In the genomic region with DNA sequence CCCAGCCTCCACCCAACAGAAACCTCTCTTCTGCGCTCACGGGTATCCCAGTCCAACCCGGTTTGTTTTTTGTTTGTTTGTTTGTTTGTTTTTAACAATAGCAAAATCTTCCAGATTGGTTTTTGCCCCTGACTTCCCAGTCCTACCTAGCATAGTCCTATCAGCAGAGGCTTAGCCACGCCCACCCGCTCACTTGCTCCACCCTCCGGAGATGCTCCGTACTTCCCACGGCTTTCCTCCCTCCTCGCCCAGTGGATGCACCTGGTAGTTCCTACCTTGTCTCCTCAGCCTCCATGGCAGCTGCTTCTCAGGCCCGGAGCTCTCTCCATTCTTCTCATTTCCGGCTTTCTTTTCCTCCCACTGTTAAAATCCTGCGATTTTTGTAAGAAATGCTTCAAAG, we compare ENCODE assay signal across 8 mouse cellular contexts. TPM values are rescaled to one million over a fixed set of nuclear protein-coding genes. Genes with fewer than 3 reads are reported as not detected.
DNase-seq lines count a peak whose midpoint lies in the region; ATAC-seq lines count a peak whose summit lies in the region.
"Had no signal": no experiment of that assay in that cellular context is flagged by ENCODE, and none has a peak within 500 bp of the region (broad histone marks: within the 10 kb centered on the region; RNA-seq: fewer than 3 reads in every experiment).

No protein-coding gene starts in this region.

- H3K36me3 ChIP-seq in hindbrain, embryonic 11.5 days (ENCODE audit: control insufficient read depth, insufficient read depth, low read length), result no peaks in the 10 kb centered on the region
- H3K36me3 ChIP-seq in hindbrain, embryonic 14.5 days (replicated peaks; ENCODE audit: control insufficient read depth, insufficient read depth), result no peaks in the 10 kb centered on the region
- no peaks in the 10 kb centered on the region for H3K36me3 ChIP-seq in neural tube, embryonic 11.5 days (ENCODE audit: control insufficient read depth, insufficient read depth, low read length)

- 18% methylated on average over 12 of the region's 12 CpGs for WGBS in hindbrain, embryonic 11.5 days
- 23% methylated on average over 12 of the region's 12 CpGs for WGBS in hindbrain, embryonic 14.5 days
- 24% methylated on average over 12 of the region's 12 CpGs for WGBS in neural tube, embryonic 11.5 days

- H3K27me3 ChIP-seq in hindbrain, embryonic 11.5 days (ENCODE audit: control insufficient read depth, insufficient read depth, low read length), result no peaks in the 10 kb centered on the region
- H3K27me3 ChIP-seq in hindbrain, embryonic 14.5 days (ENCODE audit: control insufficient read depth, insufficient read depth, low read length), result no peaks in the 10 kb centered on the region
- no peaks in the 10 kb centered on the region for H3K27me3 ChIP-seq in neural tube, embryonic 11.5 days (ENCODE audit: control insufficient read depth, insufficient read depth, low read length)

- H3K4me3 ChIP-seq in hindbrain, embryonic 11.5 days (ENCODE audit: low read depth, low read length), result no peak overlapping the region
- H3K4me3 ChIP-seq in hindbrain, embryonic 14.5 days (replicated peaks; ENCODE audit: low read length), result no peak overlapping the region
- H3K4me3 ChIP-seq in neural tube, embryonic 11.5 days (ENCODE audit: low read depth, low read length), result no peak overlapping the region

- DNase-seq in hindbrain, embryonic 11.5 days (ENCODE audit: low spot score), result peak; percentile 72
- DNase-seq in hindbrain, embryonic 14.5 days (ENCODE audit: low spot score), result no peak
- DNase-seq in ES-CJ7 (ENCODE audit: low read depth, low spot score) (peak; percentile 93), MN1 (ENCODE audit: low spot score) (no peak)
- DNase-seq in c-Kit-positive CD71-negative TER-119-negative erythroid progenitor cells, embryonic 14.5 days (ENCODE audit: low read depth), result peak; percentile 23
- peak; percentile 64 for DNase-seq in kidney, postnatal 10 days
- DNase-seq in neural tube, embryonic 11.5 days (ENCODE audit: low spot score), result peak; percentile 65

- H3K4me2 ChIP-seq in hindbrain, embryonic 11.5 days (replicated peaks; ENCODE audit: low read depth, low read length), result no peak overlapping the region
- no peak overlapping the region for H3K4me2 ChIP-seq in hindbrain, embryonic 14.5 days (replicated peaks)
- no peak overlapping the region for H3K4me2 ChIP-seq in neural tube, embryonic 11.5 days (ENCODE audit: low read depth)

- ATAC-seq in hindbrain, embryonic 11.5 days (ENCODE audit: low FRiP score), result no peak
- ATAC-seq in hindbrain, embryonic 14.5 days (ENCODE audit: low FRiP score), result no peak
- no peak for ATAC-seq in neural tube, embryonic 11.5 days (ENCODE audit: insufficient read depth, low FRiP score, low TSS enrichment)

- H3K4me1 ChIP-seq in hindbrain, embryonic 11.5 days (replicated peaks; ENCODE audit: control insufficient read depth, insufficient read depth, low read length), result peaks cover 2% of the 10 kb centered on the region; the same call in 1 of the 2 replicates
- H3K4me1 ChIP-seq in hindbrain, embryonic 14.5 days (replicated peaks; ENCODE audit: control insufficient read depth, insufficient read depth, low read length), result no peaks in the 10 kb centered on the region
- H3K4me1 ChIP-seq in neural tube, embryonic 11.5 days (ENCODE audit: control insufficient read depth, insufficient read depth, low read length), result no peaks in the 10 kb centered on the region

- H3K27ac ChIP-seq in hindbrain, embryonic 11.5 days (ENCODE audit: low read depth, low read length), result no peak overlapping the region
- H3K27ac ChIP-seq in hindbrain, embryonic 14.5 days, result no peak overlapping the region
- no peak overlapping the region for H3K27ac ChIP-seq in neural tube, embryonic 11.5 days (ENCODE audit: low read depth, low read length)

- no peak overlapping the region for H3K9ac ChIP-seq in hindbrain, embryonic 11.5 days (ENCODE audit: low read depth, low read length)
- no peak overlapping the region for H3K9ac ChIP-seq in hindbrain, embryonic 14.5 days
- H3K9ac ChIP-seq in neural tube, embryonic 11.5 days (ENCODE audit: low read length), result no peak overlapping the region

- H3K9me3 ChIP-seq in hindbrain, embryonic 11.5 days (ENCODE audit: control insufficient read depth, low read length), result no peaks in the 10 kb centered on the region
- H3K9me3 ChIP-seq in hindbrain, embryonic 14.5 days (ENCODE audit: control insufficient read depth, low read length), result no peaks in the 10 kb centered on the region
- H3K9me3 ChIP-seq in neural tube, embryonic 11.5 days (ENCODE audit: control insufficient read depth, low read length), result no peaks in the 10 kb centered on the region

RNA-seq across cellular contexts. Expression of a gene that starts 4.0 kb away (rescaled TPM):
- not detected in 2 replicates for polyA plus RNA-seq in hindbrain, embryonic 11.5 days (2014; fragmentation: Nextera tagmentation; extraction: Ambion mirVana)
- 0.39 and 0.47 TPM in 2 replicates for polyA plus RNA-seq in hindbrain, embryonic 14.5 days (2014; fragmentation: Nextera tagmentation; extraction: Ambion mirVana)
- polyA plus RNA-seq in neural tube, embryonic 11.5 days (2014; fragmentation: Nextera tagmentation; extraction: Ambion mirVana), result not detected in 2 replicates
- polyA plus RNA-seq: liver, embryonic 16.5 days had no signal

RNA-seq across cellular contexts. Expression of a gene that starts 42.3 kb away (rescaled TPM):
- 2.9 and 4.8 TPM in 2 replicates for polyA plus RNA-seq in hindbrain, embryonic 11.5 days (2014; fragmentation: Nextera tagmentation; extraction: Ambion mirVana)
- 3.6 and 3.8 TPM in 2 replicates for polyA plus RNA-seq in hindbrain, embryonic 14.5 days (2014; fragmentation: Nextera tagmentation; extraction: Ambion mirVana)
- 2.2 and 2.6 TPM in 2 replicates for polyA plus RNA-seq in neural tube, embryonic 11.5 days (2014; fragmentation: Nextera tagmentation; extraction: Ambion mirVana)
- polyA plus RNA-seq: liver, embryonic 16.5 days had no signal

RNA-seq across cellular contexts. Expression of a gene that starts 42.3 kb away (rescaled TPM):
- 8.9 and 11.3 TPM in 2 replicates for polyA plus RNA-seq in hindbrain, embryonic 11.5 days (2014; fragmentation: Nextera tagmentation; extraction: Ambion mirVana)
- polyA plus RNA-seq in hindbrain, embryonic 14.5 days (2014; fragmentation: Nextera tagmentation; extraction: Ambion mirVana), result 15.9 and 22.1 TPM in 2 replicates
- polyA plus RNA-seq in neural tube, embryonic 11.5 days (2014; fragmentation: Nextera tagmentation; extraction: Ambion mirVana), result 5.6 and 6.8 TPM in 2 replicates
- polyA plus RNA-seq: liver, embryonic 16.5 days had no signal

Comparison
In these comparisons a context has a peak if more than half of its experiments do, and no peak if none do; other contexts are left out.
1. DNase-seq: peak in hindbrain, embryonic 11.5 days (single experiment), ES-CJ7 (single experiment), c-Kit-positive CD71-negative TER-119-negative erythroid progenitor cells, embryonic 14.5 days (single experiment), kidney, postnatal 10 days (single experiment) and neural tube, embryonic 11.5 days (single experiment); none in hindbrain, embryonic 14.5 days (single experiment) and MN1 (single experiment).